Mouse (Mus musculus): ENCODE results near the gene Fbxo47. TPM values are rescaled to one million over a fixed set of nuclear protein-coding genes. Genes with fewer than 3 reads are reported as not detected.
"Not testable (repeated sequence)": the region's sequence is repeated elsewhere in the genome, so short reads cannot be mapped to it uniquely, and the experiment has no call there.

Fbxo47 gene
- total RNA-seq, 1 experiment from 2014 or later = 1.0 TPM

- no peak for ATAC-seq (ENCODE audit: extremely low read depth, insufficient number of reproducible peaks, low FRiP score, poor library complexity, severe bottlenecking)
Observed at GRCm38 (mm10) chr11:97885296-97885915, 1.5 kb upstream of the Fbxo47 start.

DNA sequence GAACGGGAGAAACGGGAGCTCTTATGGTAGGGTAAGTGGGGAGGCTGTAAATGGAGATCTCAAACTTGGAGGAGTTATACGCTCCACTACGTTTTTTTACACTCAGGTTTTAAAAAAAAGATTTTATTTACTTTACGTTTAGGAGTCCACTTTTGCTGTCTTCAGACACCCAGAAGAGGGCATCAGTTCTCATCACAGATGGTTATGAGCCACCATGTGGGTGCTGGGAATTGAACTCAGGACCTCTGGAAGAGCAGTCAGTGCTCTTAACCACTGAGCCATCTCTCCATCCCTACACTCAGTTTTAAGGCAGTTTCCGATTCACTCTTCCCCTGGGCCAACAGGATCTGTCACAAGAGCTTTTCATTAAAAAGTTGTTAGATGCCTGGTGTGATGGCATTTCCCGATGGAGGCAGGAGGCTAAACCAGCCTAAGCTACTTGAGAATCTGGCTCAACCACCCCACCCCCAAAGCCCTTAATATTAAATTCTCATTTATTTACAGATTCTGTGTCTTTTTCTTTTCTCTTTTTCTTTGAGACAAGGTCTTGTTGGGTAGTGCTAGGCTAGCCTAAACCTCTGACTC, 739 bp upstream of the Fbxo47 start:
- no peak for ATAC-seq (ENCODE audit: extremely low read depth, insufficient number of reproducible peaks, low FRiP score, poor library complexity, severe bottlenecking)

GRCm38 (mm10) chr11:97883542-97883917, 424 bp downstream of the Fbxo47 start:
- peak; percentile 65 for ATAC-seq (ENCODE audit: extremely low read depth, insufficient number of reproducible peaks, low FRiP score, poor library complexity, severe bottlenecking)

DNA sequence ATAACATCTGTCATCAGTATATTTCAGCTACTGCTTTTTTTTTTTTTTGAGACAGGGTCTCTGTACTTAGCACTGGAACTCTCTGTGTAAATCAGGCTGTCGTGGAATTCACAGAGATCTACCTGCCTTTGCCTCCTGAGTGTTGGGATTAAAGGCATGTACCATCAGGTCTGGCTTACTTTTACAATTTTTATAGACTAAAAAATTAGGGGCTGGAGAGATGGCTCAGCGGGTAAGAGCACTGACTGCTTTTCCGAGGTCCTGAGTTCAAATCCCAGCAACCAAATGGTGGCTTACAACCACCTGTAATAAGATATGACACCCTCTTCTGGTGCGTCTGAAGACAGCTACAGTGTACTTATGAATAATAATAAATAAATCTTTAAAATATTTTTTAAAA, 3.6 kb downstream of the Fbxo47 start:
- ATAC-seq (ENCODE audit: extremely low read depth, insufficient number of reproducible peaks, low FRiP score, poor library complexity, severe bottlenecking) = no peak

GRCm38 (mm10) chr11:97877341-97877740, 6.6 kb downstream of the Fbxo47 start:
- no peak for ATAC-seq (ENCODE audit: extremely low read depth, insufficient number of reproducible peaks, low FRiP score, poor library complexity, severe bottlenecking)

DNA sequence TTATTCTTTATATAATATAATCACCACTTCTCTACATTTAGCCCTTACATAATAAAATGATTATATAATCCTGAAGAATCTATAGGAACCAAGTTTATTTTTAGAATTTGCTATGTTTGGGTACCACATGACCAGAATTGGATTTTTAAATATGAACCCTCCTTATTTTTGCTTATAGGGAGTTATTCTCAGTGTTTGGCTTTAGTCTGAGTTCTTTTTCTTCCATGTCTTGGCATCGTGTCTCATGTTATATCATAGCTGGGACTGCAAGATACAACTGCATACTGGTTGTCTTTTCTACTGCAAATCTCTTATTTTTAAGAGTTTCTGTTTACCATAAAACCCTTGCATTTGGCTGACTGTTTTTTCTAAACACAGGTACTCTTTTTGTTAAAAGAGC, 9.6 kb downstream of the Fbxo47 start:
- ATAC-seq (ENCODE audit: extremely low read depth, insufficient number of reproducible peaks, low FRiP score, poor library complexity, severe bottlenecking) = no peak

DNA sequence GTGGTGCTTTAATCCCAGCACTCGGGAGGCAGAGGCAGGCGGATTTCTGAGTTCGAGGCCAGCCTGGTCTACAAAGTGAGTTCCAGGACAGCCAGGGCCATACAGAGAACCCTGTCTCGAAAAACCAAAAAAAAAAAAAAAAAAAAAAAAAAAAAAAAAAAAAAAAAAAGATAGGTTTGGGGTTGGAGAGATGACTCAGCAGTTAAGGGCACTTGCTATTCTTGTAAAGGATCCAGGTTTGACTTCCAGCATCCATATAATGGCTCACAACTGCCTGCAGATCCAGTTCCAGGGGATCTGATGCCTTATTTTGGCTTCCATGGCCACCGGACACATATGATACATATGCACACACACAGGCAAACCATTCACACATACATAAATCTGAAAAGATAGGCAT, 11.6 kb downstream of the Fbxo47 start:
- not testable (repeated sequence) for ATAC-seq (ENCODE audit: extremely low read depth, insufficient number of reproducible peaks, low FRiP score, poor library complexity, severe bottlenecking)

DNA sequence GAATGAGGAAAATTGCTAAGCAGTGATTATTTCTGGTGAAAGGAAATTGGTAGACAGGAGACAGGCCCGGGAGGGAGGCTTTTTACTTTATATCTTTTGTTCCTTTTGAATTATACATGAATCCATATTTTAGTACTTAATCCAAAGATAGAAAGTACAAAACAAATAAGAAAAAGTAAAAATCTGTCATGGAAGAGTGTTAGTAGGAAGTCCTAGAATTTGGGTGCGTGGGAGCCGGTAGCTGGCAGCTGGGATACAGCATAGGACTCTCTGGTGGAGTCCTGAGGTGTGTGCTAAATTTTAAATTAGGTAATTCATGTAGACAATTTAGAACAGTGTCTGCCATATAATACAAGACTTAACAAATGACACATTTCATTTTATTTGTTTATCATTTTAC, 16.4 kb downstream of the Fbxo47 start:
- ATAC-seq (ENCODE audit: extremely low read depth, insufficient number of reproducible peaks, low FRiP score, poor library complexity, severe bottlenecking) = no peak

GRCm38 (mm10) chr11:97866091-97866888, 17.7 kb downstream of the Fbxo47 start:
- ATAC-seq (ENCODE audit: extremely low read depth, insufficient number of reproducible peaks, low FRiP score, poor library complexity, severe bottlenecking) = no peak

- ATAC-seq (ENCODE audit: extremely low read depth, insufficient number of reproducible peaks, low FRiP score, poor library complexity, severe bottlenecking) = no peak
Observed at GRCm38 (mm10) chr11:97865421-97865820, 18.5 kb downstream of the Fbxo47 start.

- ATAC-seq (ENCODE audit: extremely low read depth, insufficient number of reproducible peaks, low FRiP score, poor library complexity, severe bottlenecking) = no peak
Observed at GRCm38 (mm10) chr11:97862148-97862547, 21.8 kb downstream of the Fbxo47 start.

DNA sequence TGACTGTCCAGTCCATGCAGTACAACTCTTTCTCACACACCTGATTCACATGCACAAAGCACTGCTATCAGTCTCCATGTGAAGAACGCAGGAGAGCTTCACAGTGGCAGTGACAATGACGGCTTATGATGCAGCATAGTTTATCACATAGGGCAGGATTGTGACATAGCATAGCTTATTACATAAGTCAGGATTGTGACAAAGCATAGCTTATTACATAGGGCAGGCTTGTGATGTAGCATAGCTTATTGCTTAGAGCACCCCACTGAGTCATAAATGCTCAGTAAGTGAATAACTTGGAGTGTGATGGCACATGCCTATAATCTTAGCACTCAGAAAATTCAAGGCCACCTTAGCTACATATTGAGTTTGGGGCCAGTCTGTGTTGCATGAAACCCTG, 28.5 kb downstream of the Fbxo47 start:
- no peak for ATAC-seq (ENCODE audit: extremely low read depth, insufficient number of reproducible peaks, low FRiP score, poor library complexity, severe bottlenecking)

DNA sequence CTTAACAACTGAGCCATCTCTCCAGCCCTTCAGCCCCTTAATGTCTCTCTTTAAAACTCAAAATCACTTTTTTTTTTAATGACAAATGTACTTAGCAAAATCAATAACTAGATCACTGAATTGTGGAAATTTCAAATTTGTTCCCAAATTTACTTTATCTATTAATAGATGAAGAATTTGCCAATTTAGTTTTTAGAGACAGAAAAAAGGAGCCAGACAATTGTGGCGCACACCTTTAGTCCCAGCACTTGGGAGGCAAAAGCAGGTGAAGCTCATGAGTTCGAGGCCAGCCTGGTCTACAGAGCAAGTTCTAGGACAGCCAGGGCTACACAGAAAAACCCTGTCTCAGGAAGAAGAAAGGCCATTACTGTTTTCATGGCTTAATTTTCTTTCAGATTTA, 32.4 kb downstream of the Fbxo47 start:
- no peak for ATAC-seq (ENCODE audit: extremely low read depth, insufficient number of reproducible peaks, low FRiP score, poor library complexity, severe bottlenecking)

- ATAC-seq (ENCODE audit: extremely low read depth, insufficient number of reproducible peaks, low FRiP score, poor library complexity, severe bottlenecking) = no peak
Observed at GRCm38 (mm10) chr11:97850367-97850766, 33.6 kb downstream of the Fbxo47 start.

DNA sequence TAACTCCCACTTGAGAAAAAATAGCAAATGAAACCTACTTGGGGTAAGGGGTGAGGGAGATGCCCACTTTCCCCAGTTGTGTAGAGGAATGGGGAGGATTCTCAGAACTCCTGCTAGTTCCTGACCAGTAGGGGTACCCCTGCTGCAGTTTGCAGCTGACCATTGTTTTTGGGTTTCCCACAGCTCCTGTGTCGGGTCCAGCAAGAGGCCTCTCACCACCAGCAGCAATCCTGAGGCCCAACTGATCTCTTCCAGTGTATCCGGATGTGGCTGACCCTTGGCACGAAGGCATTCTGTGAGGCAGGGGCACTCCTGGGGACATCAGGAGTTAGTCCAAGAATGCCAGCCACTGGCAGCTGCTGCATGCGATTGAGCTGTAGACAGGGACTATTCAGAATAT, 42.0 kb downstream of the Fbxo47 start:
- ATAC-seq (ENCODE audit: extremely low read depth, insufficient number of reproducible peaks, low FRiP score, poor library complexity, severe bottlenecking) = no peak

DNA sequence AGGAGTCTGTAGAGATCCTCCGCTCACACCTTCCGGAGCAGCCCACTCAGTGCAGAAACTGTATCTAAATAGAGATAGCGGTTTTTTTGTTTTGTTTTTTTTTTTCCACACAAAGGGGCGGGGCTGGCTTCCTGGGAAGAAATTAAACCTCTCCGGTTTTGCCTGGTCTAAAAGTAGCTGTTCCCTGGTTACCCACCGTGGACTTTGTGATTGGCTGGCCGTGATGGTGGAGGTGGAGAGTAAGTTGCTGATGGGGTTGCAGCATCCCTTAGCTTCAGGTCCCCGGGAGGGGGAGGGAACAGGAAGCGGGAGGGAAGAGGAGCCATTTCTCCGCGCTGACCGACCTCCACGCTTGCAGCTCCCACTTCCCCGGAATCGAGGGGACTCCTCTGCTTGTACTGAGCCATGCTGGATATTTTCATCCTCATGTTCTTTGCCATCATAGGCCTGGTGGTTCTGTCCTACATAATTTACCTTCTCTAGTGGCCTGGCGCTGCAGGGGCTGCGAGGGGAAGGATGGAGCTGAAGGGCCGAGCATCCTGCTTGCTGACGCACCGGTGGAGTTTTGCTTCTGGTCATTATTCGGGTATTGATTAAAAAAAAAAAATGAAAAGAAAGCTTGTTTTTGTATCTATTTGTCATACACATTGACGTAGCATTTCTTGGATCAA, 42.8 kb downstream of the Fbxo47 start:
- 0 out of 2 replicates have a peak, but pooled peaks have one; percentile 17 for ATAC-seq (ENCODE audit: extremely low read depth, insufficient number of reproducible peaks, low FRiP score, poor library complexity, severe bottlenecking)

DNA sequence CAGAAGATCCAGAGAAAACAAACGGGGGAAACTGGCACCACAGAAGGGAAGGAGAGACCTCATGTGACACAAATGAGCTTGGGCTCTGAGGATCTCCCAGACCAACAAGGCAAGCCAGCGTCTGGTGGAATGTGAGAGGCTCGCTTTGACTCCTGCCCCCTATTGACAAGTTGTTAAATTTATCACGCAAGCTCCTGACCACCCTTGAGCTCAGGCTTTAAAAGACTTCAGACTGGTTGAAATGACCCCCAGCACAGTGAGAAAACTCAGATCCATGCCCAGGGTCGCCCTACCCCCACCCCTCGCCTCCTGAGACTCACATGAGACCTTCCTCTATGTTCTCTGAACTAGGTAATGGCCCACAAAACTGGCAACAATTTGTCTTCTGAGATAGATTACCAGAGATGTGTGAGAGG, 43.4 kb downstream of the Fbxo47 start, which contains the start of gene B230217C12Rik:
Gene B230217C12Rik, plus strand, starts transcription at position 242 of the 416 bp plus-strand sequence.
- ATAC-seq (ENCODE audit: extremely low read depth, insufficient number of reproducible peaks, low FRiP score, poor library complexity, severe bottlenecking) = 0 out of 2 replicates have a peak, but pooled peaks have one; percentile 16

DNA sequence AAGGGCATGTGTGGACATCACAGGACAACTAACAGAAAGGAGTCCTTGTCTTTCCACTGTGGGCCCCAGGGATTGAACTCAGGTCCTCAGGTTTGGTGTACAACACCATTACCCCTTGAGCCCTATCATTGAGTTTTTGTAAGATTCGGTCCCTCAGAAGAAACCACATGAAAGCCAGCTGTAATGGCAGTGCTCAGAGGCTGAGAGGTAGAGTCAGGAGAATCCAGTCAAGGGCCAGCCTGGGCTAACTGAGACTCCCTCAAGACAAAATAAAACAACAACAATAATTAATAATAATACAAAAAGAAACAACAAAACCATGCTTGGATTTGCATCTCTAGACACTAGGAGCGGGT, 43.8 kb downstream of the Fbxo47 start:
- no peak for ATAC-seq (ENCODE audit: extremely low read depth, insufficient number of reproducible peaks, low FRiP score, poor library complexity, severe bottlenecking)

DNA sequence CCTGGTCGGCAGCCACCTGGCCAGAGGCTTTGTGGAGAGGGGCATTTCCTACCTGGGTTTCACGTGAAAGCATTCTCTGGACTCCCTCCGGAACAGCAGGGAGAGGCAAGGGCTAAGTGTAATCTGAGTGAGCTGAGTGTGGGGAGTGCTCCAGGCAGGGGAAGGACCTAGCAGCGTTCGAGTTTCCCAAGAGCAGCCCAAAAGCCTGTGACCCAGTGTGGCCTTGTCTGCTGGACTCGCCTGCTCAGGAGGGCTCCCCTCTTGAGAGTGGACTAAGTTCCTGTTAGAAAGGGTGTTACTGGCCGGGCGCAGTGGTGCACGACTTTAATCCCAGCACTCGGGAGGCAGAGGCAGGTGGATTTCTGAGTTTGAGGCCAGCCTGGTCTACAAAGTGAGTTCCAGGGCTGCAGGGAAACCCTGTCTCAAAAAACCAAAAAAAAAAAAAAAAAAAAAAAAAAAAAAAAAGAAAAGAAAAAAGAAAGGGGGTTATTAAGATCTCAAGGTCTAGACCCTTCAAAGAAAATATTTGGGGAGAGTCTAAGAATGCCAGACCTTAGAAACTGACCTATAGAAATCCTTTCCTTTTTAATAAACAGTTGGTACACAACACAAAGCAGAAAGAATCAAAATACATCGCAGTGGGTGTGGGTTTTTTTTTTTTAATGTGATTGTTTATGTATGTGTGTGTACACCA, 44.4 kb downstream of the Fbxo47 start:
- no peak for ATAC-seq (ENCODE audit: extremely low read depth, insufficient number of reproducible peaks, low FRiP score, poor library complexity, severe bottlenecking)

Measured in neutrophil, adult 5-6 weeks (primary cell).